Comparison of ENCODE assay signal across 15 mouse cellular contexts in genomic region chr11:69476802-69477201, GRCm38 (mm10).
"Had no signal": no experiment of that assay in that cellular context is flagged by ENCODE, and none has a peak within 500 bp of the region (broad histone marks: within the 10 kb centered on the region; RNA-seq: fewer than 3 reads in every experiment).

No protein-coding gene starts in this region.

- H3K27ac ChIP-seq: hindbrain, postnatal 0 days; limb, embryonic 12.5 days; liver, embryonic 13.5 days; midbrain, embryonic 15.5 days; neural tube, embryonic 13.5 days had no signal

- H3K4me3 ChIP-seq: limb, embryonic 12.5 days; liver, embryonic 13.5 days; midbrain, embryonic 15.5 days; neural tube, embryonic 13.5 days had no signal

- H3K9me3 ChIP-seq: limb, embryonic 12.5 days; liver, embryonic 13.5 days; midbrain, embryonic 10.5 days; midbrain, embryonic 15.5 days; neural tube, embryonic 13.5 days had no signal

- H3K36me3 ChIP-seq: limb, embryonic 12.5 days; liver, embryonic 13.5 days; midbrain, embryonic 10.5 days; midbrain, embryonic 15.5 days; neural tube, embryonic 13.5 days had no signal

- H3K4me1 ChIP-seq: midbrain, embryonic 15.5 days; neural tube, embryonic 13.5 days had no signal

- H3K4me2 ChIP-seq: limb, embryonic 12.5 days; liver, embryonic 13.5 days; lung, embryonic 14.5 days; midbrain, embryonic 15.5 days; neural tube, embryonic 13.5 days had no signal

- DNase-seq: kidney, adult 8-10 months; kidney, postnatal 25 days; layer of hippocampus, adult 9-11 months; layer of hippocampus, postnatal 36 days; liver; liver, embryonic 13.5 days; lung, embryonic 14.5 days; right cerebral cortex, adult 18-20 months; right cerebral cortex, postnatal 25 days; thymus, postnatal 36 days had no signal

- H3K9ac ChIP-seq: limb, embryonic 12.5 days; liver, embryonic 13.5 days; lung, embryonic 14.5 days; midbrain, embryonic 15.5 days; neural tube, embryonic 13.5 days had no signal

- ATAC-seq: hindbrain, postnatal 0 days; midbrain, embryonic 15.5 days had no signal

- H3K27me3 ChIP-seq: limb, embryonic 12.5 days; midbrain, embryonic 15.5 days; neural tube, embryonic 13.5 days had no signal
